Mouse (Mus musculus) kidney, embryonic 15.5 days (tissue): ENCODE measurements at regions not wholly inside any gene's neighbourhood (a gene's known extent, or its start where the extent isn't known, plus 50 kb on each side); places are given as distances from the start of the nearest gene placed in this dataset.

ENCODE experiments used
- ATAC-seq: fragments of 200-750 bp; cut with Nextera tagmentation; replicated peaks from 2 replicates; pipeline ENCODE4 v1.8.0; 2017; ENCODE audit warnings: moderate TSS enrichment; ENCODE audit not compliant: low FRiP score
- H3K27ac ChIP-seq: fragments of 300-500 bp; sonication (generic); 2 replicates; pipeline ENCODE4 v1.5.1; 2015; ENCODE audit warnings: mild to moderate bottlenecking, inconsistent platforms
- H3K27me3 ChIP-seq: fragments of 300-500 bp; sonication (generic); 2 replicates; pipeline ENCODE4 v1.6.1; 2015; ENCODE audit warnings: inconsistent platforms
- H3K36me3 ChIP-seq: fragments of 300-500 bp; sonication (generic); 2 replicates; pipeline ENCODE4 v1.6.1; 2015; ENCODE audit warnings: inconsistent platforms
- H3K4me1 ChIP-seq: fragments of 300-500 bp; sonication (generic); 2 replicates; pipeline ENCODE4 v1.6.1; 2015; ENCODE audit warnings: inconsistent platforms
- H3K4me2 ChIP-seq: fragments of 300-500 bp; sonication (generic); 2 replicates; pipeline ENCODE4 v1.6.1; 2015; ENCODE audit warnings: moderate library complexity, mild to moderate bottlenecking, inconsistent platforms
- H3K4me3 ChIP-seq: fragments of 300-500 bp; sonication (generic); replicated peaks from 2 replicates; pipeline ENCODE4 v1.5.1; 2015; ENCODE audit warnings: mild to moderate bottlenecking, inconsistent platforms
- H3K9ac ChIP-seq: fragments of 300-500 bp; sonication (generic); 2 replicates; pipeline ENCODE4 v1.6.1; 2015; ENCODE audit warnings: mild to moderate bottlenecking, inconsistent platforms
- H3K9me3 ChIP-seq: fragments of 300-500 bp; sonication (generic); replicated peaks from 2 replicates; pipeline ENCODE4 v1.6.1; 2016; ENCODE audit warnings: inconsistent platforms
- WGBS: fragments of 180-500 bp; shearing (Covaris S2); methylation state at CpG from one replicate; pipeline ENCODE4 v1.1.7; 2015; ENCODE audit warnings: mixed read lengths; 5-methylcytosine and 5-hydroxymethylcytosine counted together

GRCm38 (mm10) chr16:29774949-29775348 lies 195.8 kb downstream of the Opa1 start:
- Histone ChIP-seq H3K9ac (no peak overlapping the region), H3K27ac (peak overlapping the region; percentile 48; the same call in 1 of the 2 replicates), H3K36me3 (no peaks in the 10 kb centered on the region), H3K4me1 (peaks cover 30% of the 10 kb centered on the region), H3K9me3 (no peaks in the 10 kb centered on the region), H3K4me3 (no peak overlapping the region), H3K27me3 (no peaks in the 10 kb centered on the region), H3K4me2 (no peak overlapping the region)
- ATAC-seq, result no peak
- WGBS, result 50% methylated on average over 2 of the region's 2 CpGs

DNA sequence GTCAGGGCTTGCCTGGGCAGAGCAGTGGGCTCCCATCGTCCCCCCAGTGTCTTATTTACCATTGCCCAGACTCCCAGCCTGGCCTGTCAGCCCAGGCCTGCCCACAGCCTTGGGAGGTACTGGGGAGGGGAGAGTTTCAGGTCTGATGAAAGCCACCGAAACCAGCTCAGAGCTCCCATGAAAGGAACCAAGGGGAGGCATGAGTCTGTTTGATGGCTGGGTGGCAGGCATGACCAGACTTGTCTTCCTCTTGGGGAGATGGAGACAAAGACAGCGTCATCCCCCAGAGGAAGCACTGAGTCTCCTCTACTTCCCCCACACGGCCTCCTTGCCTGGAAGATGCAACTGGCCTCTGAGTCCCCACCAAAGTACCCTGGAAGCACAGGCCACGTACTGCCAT lies 196.7 kb downstream of the Opa1 start:
- Histone ChIP-seq H3K27me3 (no peaks in the 10 kb centered on the region), H3K4me3 (no peak overlapping the region), H3K9ac (no peak overlapping the region), H3K9me3 (no peaks in the 10 kb centered on the region), H3K36me3 (no peaks in the 10 kb centered on the region), H3K27ac (no peak overlapping the region), H3K4me1 (peaks cover 30% of the 10 kb centered on the region), H3K4me2 (no peak overlapping the region)
- no peak for ATAC-seq
- 76% methylated on average over 5 of the region's 5 CpGs for WGBS

GRCm38 (mm10) chr16:29782441-29782840 lies 203.3 kb downstream of the Opa1 start:
- H3K4me2 ChIP-seq, result no peak overlapping the region
- H3K9me3 ChIP-seq, result no peaks in the 10 kb centered on the region; the same call in 1 of the 2 replicates
- H3K4me1 ChIP-seq, result peaks cover 16% of the 10 kb centered on the region
- no peak overlapping the region for H3K4me3 ChIP-seq
- no peak for ATAC-seq
- H3K9ac ChIP-seq, result no peak overlapping the region
- WGBS, result 65% methylated on average over 4 of the region's 4 CpGs
- H3K36me3 ChIP-seq, result no peaks in the 10 kb centered on the region
- no peaks in the 10 kb centered on the region; the same call in 1 of the 2 replicates for H3K27me3 ChIP-seq
- H3K27ac ChIP-seq, result no peak overlapping the region

DNA sequence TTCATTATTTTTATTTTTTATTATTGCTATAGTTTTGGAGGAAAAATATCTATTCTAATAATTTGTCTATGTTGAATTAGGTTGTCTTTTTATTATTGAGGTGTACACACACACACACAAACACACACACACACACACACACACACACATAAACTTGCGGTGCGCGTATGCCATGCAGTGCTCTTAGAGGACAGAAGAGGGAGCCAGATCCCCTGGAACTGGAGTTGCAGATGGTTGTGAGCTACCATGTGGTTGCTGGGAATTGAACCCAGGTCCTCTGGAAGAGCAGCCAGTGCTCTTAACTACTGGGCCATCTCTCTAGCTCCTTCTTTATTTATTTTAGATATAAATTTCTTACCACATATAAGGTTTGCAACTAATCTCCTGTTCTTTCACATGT lies 206.0 kb downstream of the Opa1 start:
- Histone ChIP-seq H3K4me2 (no peak overlapping the region), H3K9ac (no peak overlapping the region), H3K27ac (no peak overlapping the region), H3K9me3 (no peaks in the 10 kb centered on the region; the same call in 1 of the 2 replicates), H3K36me3 (no peaks in the 10 kb centered on the region), H3K27me3 (no peaks in the 10 kb centered on the region; the same call in 1 of the 2 replicates), H3K4me3 (no peak overlapping the region), H3K4me1 (peaks cover 28% of the 10 kb centered on the region)
- no peak for ATAC-seq
- 100% methylated on average over 3 of the region's 3 CpGs for WGBS

DNA sequence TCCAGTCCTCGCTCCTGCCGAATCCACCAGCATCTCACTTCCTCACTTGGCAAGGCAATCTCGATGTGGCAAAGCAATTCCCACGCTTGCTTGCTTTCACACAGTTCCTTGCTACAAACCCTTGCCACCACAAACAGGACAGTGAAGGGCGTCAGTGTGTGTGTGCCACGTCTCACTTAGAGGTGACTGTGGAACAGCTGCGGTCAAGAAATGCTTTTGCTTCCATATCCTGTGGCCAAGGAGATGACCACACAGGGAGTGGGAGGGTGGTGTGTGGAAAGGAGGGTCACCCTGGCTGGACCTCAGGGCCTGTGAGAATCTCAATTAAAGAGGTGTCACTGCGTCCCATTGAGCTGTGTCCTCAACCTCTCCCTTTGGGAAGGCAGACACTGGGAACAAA lies 207.4 kb downstream of the Opa1 start:
- WGBS, result 70% methylated on average over 8 of the region's 8 CpGs
- H3K36me3 ChIP-seq, result no peaks in the 10 kb centered on the region
- peak overlapping the region; percentile 97 for H3K27ac ChIP-seq
- peaks cover 28% of the 10 kb centered on the region for H3K4me1 ChIP-seq
- no peak for ATAC-seq
- H3K9me3 ChIP-seq, result no peaks in the 10 kb centered on the region; the same call in 1 of the 2 replicates
- H3K27me3 ChIP-seq, result no peaks in the 10 kb centered on the region; the same call in 1 of the 2 replicates
- H3K4me2 ChIP-seq, result no peak overlapping the region
- no peak overlapping the region for H3K4me3 ChIP-seq
- H3K9ac ChIP-seq, result no peak overlapping the region

GRCm38 (mm10) chr16:29787633-29788511 lies 208.7 kb downstream of the Opa1 start:
- Histone ChIP-seq H3K27ac (peak overlapping the region; percentile 97), H3K4me3 (no peak overlapping the region), H3K27me3 (no peaks in the 10 kb centered on the region), H3K4me1 (peaks cover 21% of the 10 kb centered on the region), H3K9me3 (no peaks in the 10 kb centered on the region; the same call in 1 of the 2 replicates), H3K9ac (no peak overlapping the region), H3K4me2 (0 out of 2 replicates have a peak overlapping the region, but pooled peaks have one; percentile 33), H3K36me3 (no peaks in the 10 kb centered on the region)
- ATAC-seq, result peak; percentile 89
- 58% methylated on average over 5 of the region's 5 CpGs for WGBS

DNA sequence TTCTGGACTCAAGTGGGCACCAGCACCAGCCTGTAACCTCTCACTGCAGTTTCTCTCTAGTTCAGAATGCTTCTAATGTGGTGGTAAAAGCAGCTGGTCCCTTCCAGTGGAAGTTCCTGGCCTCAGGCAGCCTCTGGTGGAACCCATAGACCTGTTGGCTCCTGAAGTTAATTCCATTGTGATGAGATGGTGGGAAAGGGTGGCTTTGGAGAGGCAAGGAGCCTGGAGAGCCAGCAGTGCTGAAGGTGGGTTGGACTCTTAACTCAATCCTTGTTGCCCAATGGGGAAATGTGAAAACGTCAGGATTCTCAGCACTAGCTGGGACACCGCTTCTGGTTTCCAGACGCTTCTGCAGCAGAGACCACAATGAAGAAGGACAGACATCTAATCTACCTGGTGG lies 210.9 kb downstream of the Opa1 start:
- no peak overlapping the region for H3K4me3 ChIP-seq
- WGBS, result 96% methylated on average over 3 of the region's 3 CpGs
- ATAC-seq, result no peak
- H3K9ac ChIP-seq, result no peak overlapping the region
- H3K4me1 ChIP-seq, result peaks cover 21% of the 10 kb centered on the region
- no peaks in the 10 kb centered on the region for H3K36me3 ChIP-seq
- no peaks in the 10 kb centered on the region for H3K27me3 ChIP-seq
- no peaks in the 10 kb centered on the region; the same call in 1 of the 2 replicates for H3K9me3 ChIP-seq
- H3K4me2 ChIP-seq, result no peak overlapping the region
- no peak overlapping the region for H3K27ac ChIP-seq

DNA sequence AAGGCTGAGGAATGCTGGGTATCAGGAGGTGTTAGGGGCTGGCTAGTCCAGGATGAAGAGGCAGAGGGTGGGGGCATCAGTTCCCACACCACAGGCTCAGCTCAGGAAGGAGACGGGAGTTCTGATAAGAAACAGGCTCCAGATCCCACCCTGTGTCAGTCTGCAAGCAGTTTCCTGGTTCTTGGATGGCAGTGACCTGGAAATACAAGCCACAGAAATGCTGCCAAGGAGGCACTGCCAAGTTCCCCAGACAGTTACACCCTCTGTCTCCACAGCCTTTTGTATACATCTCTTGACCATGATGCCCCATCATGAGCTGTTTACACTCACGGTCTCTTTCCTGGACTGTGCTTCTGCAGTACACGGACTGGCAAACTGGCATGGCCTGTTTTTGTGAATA lies 220.1 kb downstream of the Opa1 start:
- Histone ChIP-seq H3K4me2 (no peak overlapping the region), H3K27ac (no peak overlapping the region)

GRCm38 (mm10) chr16:29799893-29800292 lies 220.8 kb downstream of the Opa1 start:
- WGBS, result 81% methylated on average over 3 of the region's 3 CpGs
- ATAC-seq, result no peak
- Histone ChIP-seq H3K4me2 (no peak overlapping the region), H3K4me3 (no peak overlapping the region), H3K27ac (no peak overlapping the region), H3K9me3 (no peaks in the 10 kb centered on the region), H3K9ac (no peak overlapping the region), H3K36me3 (no peaks in the 10 kb centered on the region), H3K27me3 (peaks cover 13% of the 10 kb centered on the region), H3K4me1 (peaks cover 25% of the 10 kb centered on the region)

More for the DNA sequence above, 220.1 kb downstream of the Opa1 start:
- no peak overlapping the region for H3K4me3 ChIP-seq
- H3K36me3 ChIP-seq, result no peaks in the 10 kb centered on the region
- H3K27me3 ChIP-seq, result peaks cover 12% of the 10 kb centered on the region
- 65% methylated on average over 3 of the region's 3 CpGs for WGBS
- H3K9ac ChIP-seq, result no peak overlapping the region
- H3K9me3 ChIP-seq, result no peaks in the 10 kb centered on the region
- ATAC-seq, result no peak
- peaks cover 25% of the 10 kb centered on the region for H3K4me1 ChIP-seq

DNA sequence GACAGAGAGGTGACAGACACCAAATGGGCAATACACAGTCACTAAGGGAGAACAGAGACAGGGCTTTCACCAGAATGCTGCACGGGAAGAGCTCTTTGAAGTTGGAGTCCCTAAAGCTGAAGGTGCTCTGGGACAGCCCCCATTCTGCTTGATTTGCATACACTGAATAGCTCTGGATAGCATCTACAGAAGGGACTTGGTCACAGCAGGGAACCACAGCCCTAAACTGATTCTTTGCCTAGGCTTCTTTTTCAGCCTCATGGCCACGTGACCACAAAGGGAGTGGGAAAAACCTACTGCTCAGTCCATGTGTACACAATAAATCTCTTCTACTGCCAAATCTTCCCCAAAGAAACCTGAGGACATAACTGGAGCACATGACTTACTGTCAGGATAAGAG lies 221.3 kb downstream of the Opa1 start:
- H3K9me3 ChIP-seq, result no peaks in the 10 kb centered on the region
- H3K4me1 ChIP-seq, result peaks cover 25% of the 10 kb centered on the region
- peaks cover 19% of the 10 kb centered on the region for H3K27me3 ChIP-seq
- no peaks in the 10 kb centered on the region for H3K36me3 ChIP-seq
- no peak overlapping the region for H3K4me2 ChIP-seq
- no peak for ATAC-seq
- no peak overlapping the region for H3K9ac ChIP-seq
- no peak overlapping the region for H3K4me3 ChIP-seq
- H3K27ac ChIP-seq, result no peak overlapping the region
- 20% methylated on average over 2 of the region's 2 CpGs for WGBS

- Histone ChIP-seq H3K4me2 (no peak overlapping the region), H3K36me3 (no peaks in the 10 kb centered on the region), H3K27me3 (peaks cover 28% of the 10 kb centered on the region), H3K4me1 (peaks cover 25% of the 10 kb centered on the region), H3K4me3 (no peak overlapping the region), H3K9ac (no peak overlapping the region), H3K27ac (0 out of 2 replicates have a peak overlapping the region, but pooled peaks have one; percentile 75), H3K9me3 (no peaks in the 10 kb centered on the region)
- WGBS, result 75% methylated on average over 7 of the region's 7 CpGs
- no peak for ATAC-seq
These were observed 223.0 kb downstream of the Opa1 start for GRCm38 (mm10) chr16:29802085-29802484.

GRCm38 (mm10) chr16:29802603-29803002 lies 223.5 kb downstream of the Opa1 start:
- WGBS, result 43% methylated on average over 6 of the region's 6 CpGs

More at GRCm38 (mm10) chr16:29802603-29803002, 223.5 kb downstream of the Opa1 start:
- Histone ChIP-seq H3K36me3 (no peaks in the 10 kb centered on the region), H3K4me2 (no peak overlapping the region), H3K9me3 (no peaks in the 10 kb centered on the region), H3K4me1 (peaks cover 22% of the 10 kb centered on the region), H3K27me3 (peaks cover 32% of the 10 kb centered on the region), H3K9ac (no peak overlapping the region), H3K27ac (peak overlapping the region; percentile 75), H3K4me3 (no peak overlapping the region)
- ATAC-seq, result 0 out of 2 replicates have a peak, but pooled peaks have one; percentile 70
